Mouse (Mus musculus) CH12.LX (cell line): ENCODE results near the gene Arg2. TPM values are rescaled to one million over a fixed set of nuclear protein-coding genes. Genes with fewer than 3 reads are reported as not detected.

Experiments
- DNase-seq: peaks from one replicate; pipeline ENCODE4 v3.0.0-alpha.2; 2013; ENCODE audit errors: extremely low read depth
- H3K27ac ChIP-seq: 2 replicates; pipeline ENCODE4 v1.5.1; 2012; ENCODE audit warnings: low read depth, mild to moderate bottlenecking, control low read depth, moderate library complexity; ENCODE audit not compliant: insufficient read depth
- H3K27me3 ChIP-seq: replicated peaks from 2 replicates; pipeline ENCODE3; 2012; ENCODE audit warnings: inconsistent platforms
- H3K36me3 ChIP-seq, 2 experiments: replicated peaks in 1 of 2; 2 replicates each; pipeline versions ENCODE3 to v1.6.1; 2012; ENCODE audit warnings: inconsistent platforms in 1 of 2, low read length in 1 of 2, mild to moderate bottlenecking in 1 of 2, mixed read lengths in 1 of 2, moderate library complexity in 1 of 2; ENCODE audit not compliant: control insufficient read depth in 1 of 2, insufficient read depth in 1 of 2
- H3K4me1 ChIP-seq, 2 experiments: 2 replicates each; pipeline ENCODE4 v1.6.1; 2012; ENCODE audit warnings: inconsistent platforms in 1 of 2, moderate library complexity in 1 of 2; ENCODE audit not compliant: insufficient read depth in 2 of 2, control insufficient read depth in 1 of 2
- H3K4me2 ChIP-seq: 2 replicates; pipeline ENCODE4 v1.6.1; 2012; ENCODE audit warnings: low read depth, mild to moderate bottlenecking, control low read depth; ENCODE audit not compliant: poor library complexity, insufficient read depth, severe bottlenecking
- H3K4me3 ChIP-seq, 3 experiments: fragments of 150-350 bp in 1 of 3; sonication (generic) in 1 of 3; replicated peaks in 1 of 3; 2 replicates each; pipeline versions ENCODE3 to v1.5.1; 2011 to 2012; ENCODE audit warnings: low read depth in 2 of 3, low read length in 2 of 3, mild to moderate bottlenecking in 2 of 3, moderate library complexity in 2 of 3, control low read depth in 1 of 3, improper control_type of control experiment in 1 of 3, inconsistent platforms in 1 of 3, mixed read lengths in 1 of 3; ENCODE audit not compliant: poor library complexity in 1 of 3
- H3K79me2 ChIP-seq: replicated peaks from 2 replicates; pipeline ENCODE4 v1.6.1; 2012; ENCODE audit warnings: mild to moderate bottlenecking, moderate library complexity; ENCODE audit not compliant: control insufficient read depth, poor library complexity, insufficient read depth, severe bottlenecking; ENCODE audit errors: extremely low read depth
- H3K9ac ChIP-seq: 2 replicates; pipeline ENCODE4 v1.6.1; 2012; ENCODE audit warnings: low read depth, mild to moderate bottlenecking, control low read depth, moderate library complexity; ENCODE audit not compliant: insufficient read depth
- H3K9me3 ChIP-seq: replicated peaks from 2 replicates; pipeline ENCODE3; 2012; ENCODE audit warnings: low read length, inconsistent platforms, mixed read lengths
- BHLHE40 ChIP-seq: IDR thresholded peaks from 2 replicates; pipeline ENCODE4 v1.6.1; 2011; ENCODE audit warnings: mild to moderate bottlenecking, low read depth, low read length, improper control_type of control experiment
- UBTF ChIP-seq: IDR thresholded peaks from 2 replicates; pipeline ENCODE4 v1.6.1; 2012; ENCODE audit warnings: low read depth, mild to moderate bottlenecking, inconsistent platforms, low read length, improper control_type of control experiment, moderate library complexity
- dilution Hi-C: fragments of 300-500 bp; cut with MboI; formaldehyde crosslinking; loops from 2 replicates; pipeline ENCODE4 v1.14.3; 2020; ENCODE audit warnings: low sequenced_read_pairs; ENCODE audit not compliant: extremely low pct_unique_long_range_greater_than_20kb, extremely low pct_ligation_motif_present
- in situ Hi-C: fragments of 300-500 bp; cut with MboI; formaldehyde crosslinking; loops from 3 replicates; pipeline ENCODE4 v1.14.3; 2019; ENCODE audit warnings: low sequenced_read_pairs, low pct_ligation_motif_present, low pct_unique_long_range_greater_than_20kb, mixed read lengths
- polyA plus RNA-seq: library from polyadenylated mRNA; unstranded; fragments of >175 nt; gene quantifications from 2 replicates; pipeline ENCODE4 v1.2.1, GENCODE M21; 2012; ENCODE audit warnings: low read depth; ENCODE audit not compliant: insufficient read length
- total RNA-seq, 2 experiments: library from RNA; depleted of rRNA; stranded (reverse); fragments of 300-350 nt in 1 of 2; fragments of >200 nt in 1 of 2; gene quantifications; 2 replicates each; pipeline ENCODE4 v1.2.3; 2012 to 2014

Arg2 gene
- total and polyA plus RNA-seq, 3 experiments = not detected

DNA sequence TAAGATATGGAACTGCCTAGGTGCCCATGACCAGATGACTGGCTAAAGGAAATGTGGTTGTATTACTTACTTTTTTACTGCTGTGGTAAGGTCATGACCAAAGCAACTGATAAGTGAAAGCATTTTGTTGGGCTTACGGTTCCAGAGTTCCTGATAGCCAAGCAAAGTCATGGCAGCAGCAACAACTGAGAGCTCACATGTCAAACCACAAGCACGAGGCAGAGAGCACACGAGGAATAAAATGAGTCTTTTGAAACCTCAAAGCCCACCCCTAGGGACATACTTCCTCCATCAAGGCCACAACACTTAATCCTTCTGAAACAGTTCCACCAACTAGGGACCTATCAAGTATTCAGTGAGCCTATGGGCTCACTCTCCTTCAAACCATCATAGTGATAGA is 71.3 kb downstream of the Arg2 start:
- DNase-seq = peak; percentile 22
- in situ Hi-C loops = no loop called here
- H3K79me2 ChIP-seq = no peaks in the 10 kb centered on the region
- TF ChIP-seq BHLHE40 (peak; percentile 87), UBTF (no peak)
- no peak overlapping the region for H3K27ac ChIP-seq
- dilution Hi-C loops = no loop called here
- no peak overlapping the region for H3K9ac ChIP-seq
- no peak overlapping the region for H3K4me2 ChIP-seq
- no peaks in the 10 kb centered on the region for H3K36me3 ChIP-seq
- no peaks in the 10 kb centered on the region for H3K27me3 ChIP-seq
- H3K4me3 ChIP-seq = no peak overlapping the region
- H3K4me1 ChIP-seq = peaks cover 0 to 15% of the 10 kb centered on the region in 2 experiments; a peak in 1 of 4 replicates
- peaks cover 4% of the 10 kb centered on the region for H3K9me3 ChIP-seq

Other genes starting within 250 kb of the Arg2 start
- 0.85 and 1.1 TPM in 2 replicates for gene Plek2, start 223.8 kb upstream of the Arg2 start, total RNA-seq (2012; rRNA removed)
- not detected in 2 replicates for gene Plek2, start 223.8 kb upstream of the Arg2 start, total RNA-seq (2014; rRNA removed)
- gene Plek2, start 223.8 kb upstream of the Arg2 start, polyA plus RNA-seq = 0.30 TPM in 1 of 2 replicates, not detected in the other
- gene Tmem229b, start 123.2 kb upstream of the Arg2 start, total RNA-seq (2012; rRNA removed) = 41.7 and 45.0 TPM in 2 replicates
- 64.4 and 66.5 TPM in 2 replicates for gene Tmem229b, start 123.2 kb upstream of the Arg2 start, total RNA-seq (2014; rRNA removed)
- gene Tmem229b, start 123.2 kb upstream of the Arg2 start, polyA plus RNA-seq = 125 and 129 TPM in 2 replicates
- gene Plekhh1, start 101.6 kb upstream of the Arg2 start, total RNA-seq (2012; rRNA removed) = 0.92 and 1.9 TPM in 2 replicates
- gene Plekhh1, start 101.6 kb upstream of the Arg2 start, total RNA-seq (2014; rRNA removed) = 0.27 and 0.31 TPM in 2 replicates
- gene Plekhh1, start 101.6 kb upstream of the Arg2 start, polyA plus RNA-seq = 0.69 and 0.75 TPM in 2 replicates
- gene Pigh, start 41.1 kb upstream of the Arg2 start, total RNA-seq (2012; rRNA removed) = 12.8 and 13.0 TPM in 2 replicates
- gene Pigh, start 41.1 kb upstream of the Arg2 start, total RNA-seq (2014; rRNA removed) = 17.8 and 18.2 TPM in 2 replicates
- 8.3 and 9.3 TPM in 2 replicates for gene Pigh, start 41.1 kb upstream of the Arg2 start, polyA plus RNA-seq
- gene Vti1b, start 41.9 kb downstream of the Arg2 start, total RNA-seq (2012; rRNA removed) = 69.4 and 70.3 TPM in 2 replicates
- gene Vti1b, start 41.9 kb downstream of the Arg2 start, total RNA-seq (2014; rRNA removed) = 90.8 and 96.4 TPM in 2 replicates
- 68.1 and 84.3 TPM in 2 replicates for gene Vti1b, start 41.9 kb downstream of the Arg2 start, polyA plus RNA-seq
- gene Rdh11, start 61.5 kb downstream of the Arg2 start, total RNA-seq (2012; rRNA removed) = 47.4 and 47.5 TPM in 2 replicates
- 88.5 and 121 TPM in 2 replicates for gene Rdh11, start 61.5 kb downstream of the Arg2 start, total RNA-seq (2014; rRNA removed)
- 46.3 and 50.3 TPM in 2 replicates for gene Rdh11, start 61.5 kb downstream of the Arg2 start, polyA plus RNA-seq
- 5.2 and 6.3 TPM in 2 replicates for gene Rdh12, start 78.1 kb downstream of the Arg2 start, total RNA-seq (2012; rRNA removed)
- gene Rdh12, start 78.1 kb downstream of the Arg2 start, total RNA-seq (2014; rRNA removed) = 5.9 and 6.5 TPM in 2 replicates
- gene Rdh12, start 78.1 kb downstream of the Arg2 start, polyA plus RNA-seq = 10.7 and 11.0 TPM in 2 replicates
- 16.1 and 19.1 TPM in 2 replicates for gene Zfyve26, start 165.5 kb downstream of the Arg2 start, total RNA-seq (2012; rRNA removed)
- gene Zfyve26, start 165.5 kb downstream of the Arg2 start, total RNA-seq (2014; rRNA removed) = 10.1 and 10.4 TPM in 2 replicates
- 24.8 and 27.8 TPM in 2 replicates for gene Zfyve26, start 165.5 kb downstream of the Arg2 start, polyA plus RNA-seq
- 7.7 and 8.5 TPM in 2 replicates for gene Rad51b, start 166.5 kb downstream of the Arg2 start, total RNA-seq (2012; rRNA removed)
- 8.6 and 9.6 TPM in 2 replicates for gene Rad51b, start 166.5 kb downstream of the Arg2 start, total RNA-seq (2014; rRNA removed)
- 5.9 and 6.5 TPM in 2 replicates for gene Rad51b, start 166.5 kb downstream of the Arg2 start, polyA plus RNA-seq